Mouse (Mus musculus) frontal cortex, adult 2 months (tissue): ENCODE measurements around the gene Chd1. TPM values are rescaled to one million over a fixed set of nuclear protein-coding genes. Genes with fewer than 3 reads are reported as not detected.

ENCODE experiments used
- DNase-seq, 2 experiments: peaks; one replicate each; pipeline ENCODE4 v3.0.0; 2022; ENCODE audit warnings: low spot score in 1 of 2; ENCODE audit errors: extremely low spot score in 1 of 2
- polyA plus RNA-seq: library from polyadenylated mRNA; depleted of rRNA; stranded (reverse); fragments of >200 nt; gene quantifications from 2 replicates; pipeline ENCODE4 v1.2.3, GENCODE M21; 2012; rRNA removed

Chd1 gene
- polyA plus RNA-seq: 7.2 TPM in 2 replicates

DNA sequence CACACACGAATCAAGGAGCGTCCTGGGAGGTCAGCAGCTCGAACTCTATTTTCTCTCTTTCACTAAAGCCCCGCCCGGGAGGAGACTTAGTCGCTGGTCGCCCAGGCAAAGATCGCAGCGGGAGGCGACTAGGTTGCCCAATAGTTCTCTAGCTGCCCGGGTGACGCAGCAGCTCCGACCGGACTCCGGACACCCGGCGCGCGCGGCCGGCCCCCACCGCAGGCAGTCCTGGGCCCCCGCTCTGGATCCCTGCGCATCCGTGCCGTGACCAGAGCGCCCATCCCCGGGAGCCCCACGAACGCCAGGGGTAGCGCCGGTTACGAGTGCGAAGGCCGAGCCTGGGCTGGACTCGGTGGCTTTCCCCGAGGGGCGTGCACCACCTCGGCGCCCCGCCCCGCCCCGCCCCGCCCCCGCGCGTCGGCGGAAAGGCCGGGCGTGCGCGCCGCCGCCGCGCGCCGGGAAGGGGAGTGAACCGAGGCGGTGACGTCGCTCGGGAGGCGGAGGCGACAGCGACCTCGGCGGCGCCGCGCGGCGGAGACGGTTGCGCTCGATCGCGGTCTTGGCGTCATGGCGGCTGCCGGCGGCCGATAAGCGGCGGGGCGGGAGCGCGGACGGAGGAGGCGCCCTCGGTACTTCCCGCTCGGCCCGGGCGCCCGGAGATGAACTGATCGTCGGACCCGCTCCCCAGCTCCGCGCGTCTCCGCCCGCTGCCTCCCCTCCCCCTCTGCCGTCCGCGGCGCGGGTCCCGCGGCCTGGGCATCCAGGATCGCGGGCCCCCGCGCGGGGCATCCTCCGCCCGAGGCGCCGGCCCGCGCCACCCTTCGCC, at the start of gene Chd1:
Gene Chd1, plus strand, starts transcription at position 493 of the 826 bp plus-strand sequence.
- peak; percentile 62 to 79 for DNase-seq

- DNase-seq: no peak
Measured at GRCm38 (mm10) chr17:15656881-15657607, 47.7 kb upstream of the Chd1 start.

GRCm38 (mm10) chr17:15672870-15673269, 31.9 kb upstream of the Chd1 start:
- peak in 1 of 2 experiments; percentile 14 for DNase-seq

- DNase-seq: no peak
Measured at GRCm38 (mm10) chr17:15677970-15678645, 26.7 kb upstream of the Chd1 start.

DNA sequence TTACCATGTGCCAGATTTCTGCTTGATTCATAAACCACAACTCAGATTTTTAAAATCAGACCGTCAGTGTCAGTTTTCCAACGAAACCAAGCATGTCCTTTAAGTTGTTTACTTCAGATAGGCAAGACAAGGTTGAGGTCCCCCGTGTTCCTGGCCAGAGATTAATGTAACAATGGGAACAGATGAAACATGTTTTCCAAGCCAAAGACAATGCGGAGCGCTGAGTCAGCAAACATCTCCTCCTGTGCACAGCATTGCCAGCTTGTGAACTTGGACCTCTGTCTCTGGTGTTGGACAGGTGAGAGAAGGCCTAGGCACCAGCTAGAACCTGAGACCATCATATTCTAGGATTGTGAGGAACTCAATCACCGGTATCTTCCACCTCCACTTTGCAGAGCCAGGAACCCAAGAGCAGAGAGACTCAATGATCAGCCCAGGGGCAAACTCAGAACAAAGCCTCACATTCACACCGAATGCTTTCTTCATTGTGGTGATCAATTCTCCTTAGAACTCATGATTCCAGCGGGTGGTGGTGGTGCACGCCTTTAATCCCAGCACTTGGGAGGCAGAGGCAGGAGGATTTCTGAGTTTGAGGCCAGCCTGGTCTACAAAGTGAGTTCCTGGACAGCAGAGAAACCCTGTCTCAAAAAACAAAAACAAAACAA, 24.7 kb upstream of the Chd1 start:
- no peak for DNase-seq

DNA sequence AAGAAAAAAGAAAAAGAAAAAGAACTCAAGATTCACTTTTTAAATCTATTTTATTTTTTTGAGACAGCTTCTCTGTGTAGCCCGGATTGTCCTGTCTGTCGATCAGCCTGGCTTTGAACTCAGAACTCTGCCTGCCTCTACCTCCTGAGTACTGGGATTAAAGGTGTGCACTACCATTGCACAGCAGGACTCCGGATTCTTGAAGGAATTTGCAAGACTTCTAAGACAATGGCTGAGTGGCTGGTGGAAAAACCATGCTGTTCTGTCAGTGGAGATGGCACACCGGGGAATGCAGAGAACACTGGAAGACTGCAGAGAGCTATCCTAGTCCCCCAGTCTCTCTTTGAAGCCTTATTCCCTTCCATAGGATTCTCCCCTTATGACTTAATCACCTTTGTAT, 24.1 kb upstream of the Chd1 start:
- DNase-seq: no peak

DNA sequence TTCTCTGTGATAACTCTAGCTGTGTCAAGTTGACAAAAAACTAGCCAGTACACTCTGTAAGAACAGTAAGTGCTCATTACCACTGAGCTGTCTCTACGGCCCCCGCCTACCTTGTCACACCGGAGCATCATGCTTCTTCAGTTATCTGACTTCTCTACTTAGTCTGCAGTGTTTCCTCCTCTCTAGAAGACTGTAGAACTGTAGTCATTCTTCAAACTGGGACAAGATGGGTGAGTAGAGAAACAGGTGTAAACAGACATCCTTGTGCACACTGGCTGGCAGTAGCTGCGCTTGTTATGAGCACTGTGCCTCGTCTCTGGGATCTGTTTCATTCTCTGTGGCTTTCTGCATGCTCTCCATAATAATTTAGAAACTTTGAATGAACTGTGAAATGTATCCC, 18.4 kb upstream of the Chd1 start:
- DNase-seq: no peak

GRCm38 (mm10) chr17:15690304-15690703, 14.5 kb upstream of the Chd1 start:
- no peak for DNase-seq

GRCm38 (mm10) chr17:15695566-15695965, 9.2 kb upstream of the Chd1 start:
- DNase-seq: no peak

DNA sequence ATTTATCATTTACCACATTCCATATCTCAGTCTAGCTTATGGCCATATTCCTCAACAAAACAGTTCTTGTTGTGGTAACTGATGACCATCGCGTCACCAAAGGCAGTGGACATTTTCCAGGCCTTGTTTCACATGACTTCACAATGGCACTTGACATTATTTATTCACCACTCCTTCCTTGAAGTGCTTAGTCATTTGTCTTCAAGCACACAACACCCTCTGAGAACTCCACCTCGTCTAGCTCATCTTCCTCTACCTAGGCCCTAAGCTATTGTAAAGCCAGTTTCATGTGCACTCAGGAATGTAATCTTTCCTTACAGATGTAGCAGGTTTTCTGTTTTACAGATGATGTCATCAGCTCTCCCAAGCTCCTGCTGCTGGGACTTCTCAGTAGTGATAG, 5.8 kb upstream of the Chd1 start:
- DNase-seq: no peak

GRCm38 (mm10) chr17:15701505-15701904, 3.3 kb upstream of the Chd1 start:
- no peak for DNase-seq

- DNase-seq: no peak
Measured at GRCm38 (mm10) chr17:15704158-15704474, 651 bp upstream of the Chd1 start.

GRCm38 (mm10) chr17:15705303-15706284, 827 bp downstream of the Chd1 start:
- peak in 1 of 2 experiments; percentile 11 for DNase-seq

GRCm38 (mm10) chr17:15714507-15714906, 9.7 kb downstream of the Chd1 start:
- no peak for DNase-seq

DNA sequence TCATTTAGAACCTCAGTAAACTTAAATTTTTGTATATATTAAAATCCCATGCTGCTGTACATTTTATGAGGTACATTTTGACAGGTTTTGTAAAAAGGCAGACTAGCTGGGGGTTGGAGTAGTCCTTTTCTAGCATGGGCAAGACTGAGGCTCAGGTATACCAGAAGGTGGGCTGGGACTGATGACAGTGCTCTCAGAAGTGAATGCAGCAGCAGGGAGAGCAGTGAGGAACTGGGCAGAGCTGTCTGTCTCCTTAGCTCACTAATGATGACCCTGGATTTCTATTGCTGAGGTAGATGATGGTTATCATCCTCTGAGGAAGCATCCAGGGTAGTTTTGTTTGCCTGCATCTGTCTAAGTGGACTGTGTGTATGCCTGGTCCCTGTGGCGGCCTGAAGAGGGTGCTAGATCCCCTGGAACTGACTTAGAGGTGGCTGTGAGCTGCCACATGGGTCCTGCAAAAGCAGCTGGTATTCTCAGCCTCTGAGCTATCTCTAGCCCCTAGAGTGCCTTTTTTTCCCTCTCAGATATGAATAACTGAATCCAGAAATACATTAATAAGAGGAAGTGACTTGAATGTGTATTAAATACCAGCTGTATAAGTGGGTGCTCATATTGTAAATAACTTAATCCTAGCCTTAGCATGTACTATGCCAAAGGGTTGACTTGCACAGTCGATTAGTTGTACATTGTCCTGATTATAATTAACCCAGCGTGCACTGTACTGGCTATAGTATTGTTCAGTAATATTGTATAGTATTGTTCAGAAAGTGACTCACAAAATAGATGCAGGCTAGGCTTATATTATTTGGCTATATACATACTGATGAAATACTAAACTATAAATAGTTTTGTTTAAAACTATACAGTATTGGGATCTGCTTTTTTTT, 10.5 kb downstream of the Chd1 start:
- DNase-seq: peak in 1 of 2 experiments; percentile 14

DNA sequence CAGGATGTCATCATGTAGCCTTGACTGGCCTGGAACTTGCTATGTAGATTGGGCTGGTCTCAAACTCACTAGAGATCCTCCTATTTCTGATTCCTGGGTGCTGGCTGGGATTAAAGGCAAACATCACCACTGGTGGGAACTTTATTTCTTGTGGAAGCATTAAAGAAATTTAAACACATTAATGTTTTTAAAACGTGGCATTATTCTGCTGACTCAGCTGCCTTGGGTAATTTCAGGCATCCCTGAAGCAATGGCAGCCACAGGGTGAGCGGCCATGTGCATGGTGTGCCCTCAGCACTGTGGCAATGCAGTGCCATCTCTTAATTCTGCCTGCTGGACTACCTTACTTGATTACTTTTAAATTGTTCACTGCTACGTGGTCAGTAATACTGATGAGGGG, 11.2 kb downstream of the Chd1 start:
- no peak for DNase-seq

- DNase-seq: no peak
Measured at GRCm38 (mm10) chr17:15720841-15721240, 16.1 kb downstream of the Chd1 start.

GRCm38 (mm10) chr17:15723291-15723690, 18.5 kb downstream of the Chd1 start:
- no peak for DNase-seq
